Mouse (Mus musculus): Measurements from ENCODE around the gene Slc22a14. TPM values are rescaled to one million over a fixed set of nuclear protein-coding genes. Genes with fewer than 3 reads are reported as not detected.
A peak's percentile ranks its signal among the peaks of the same experiment; 100 is the strongest.
"Not testable (repeated sequence)": the region's sequence is repeated elsewhere in the genome, so short reads cannot be mapped to it uniquely, and the experiment has no call there.

Gene Slc22a14
- polyA plus RNA-seq, 1 experiment from 2014 or later = not detected

DNA sequence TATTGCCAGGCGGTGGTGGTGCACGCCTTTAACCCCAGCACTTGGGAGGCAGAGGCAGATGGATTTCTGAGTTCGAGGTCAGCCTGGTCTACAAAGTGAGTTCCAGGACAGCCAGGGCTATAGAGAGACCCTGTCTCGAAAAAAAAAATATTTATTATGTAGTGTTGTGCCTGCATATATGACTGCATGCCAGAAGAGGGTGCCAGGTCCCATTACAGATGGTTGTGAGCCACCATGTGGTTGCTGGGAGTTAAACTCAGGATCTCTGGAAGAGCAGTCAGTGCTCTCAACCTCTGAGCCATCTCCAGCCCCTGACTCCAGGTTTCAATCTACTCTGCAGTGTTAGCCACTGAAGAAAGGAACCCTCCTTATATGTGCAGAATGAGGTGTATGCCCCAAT is 5.4 kb upstream of the Slc22a14 start:
- not testable (repeated sequence) for ATAC-seq (ENCODE audit: low FRiP score)

DNA sequence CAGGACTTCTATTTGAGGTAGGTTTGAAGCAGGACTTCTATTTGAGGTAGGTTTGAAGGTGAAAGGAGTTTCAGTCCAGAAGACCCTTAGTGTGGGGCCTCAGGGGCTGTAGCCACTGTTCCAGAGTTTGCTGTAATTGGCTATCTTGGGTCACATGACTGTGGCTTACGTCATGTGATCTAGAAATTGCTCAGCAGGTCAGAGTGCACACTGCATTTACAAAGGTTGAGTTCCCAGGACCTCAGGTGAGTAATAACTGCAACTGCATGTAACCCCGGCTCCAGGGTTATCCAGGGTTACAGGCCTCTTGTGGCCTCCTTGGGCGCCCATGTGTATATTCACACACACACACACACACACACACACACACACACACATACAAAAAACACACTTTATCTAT is 3.0 kb upstream of the Slc22a14 start:
- 94% methylated on average over 3 of the region's 3 CpGs for WGBS
- no peak overlapping the region for H3K4me3 ChIP-seq (ENCODE audit: low read depth, low read length)
- H3K9ac ChIP-seq (ENCODE audit: low read depth, low read length) = no peak overlapping the region
- ATAC-seq (ENCODE audit: low FRiP score) (no peak), DNase-seq (ENCODE audit: low spot score) (no peak)
- H3K9me3 ChIP-seq (ENCODE audit: control insufficient read depth, low read length) = no peaks in the 10 kb centered on the region
- no peaks in the 10 kb centered on the region for H3K36me3 ChIP-seq (ENCODE audit: control insufficient read depth, insufficient read depth, low read length)
- no peak overlapping the region for H3K4me2 ChIP-seq (replicated peaks; ENCODE audit: low read depth, low read length)
- no peak overlapping the region for H3K27ac ChIP-seq (ENCODE audit: low read depth, low read length)
- H3K4me1 ChIP-seq (replicated peaks; ENCODE audit: control insufficient read depth, insufficient read depth, low read length) = no peaks in the 10 kb centered on the region
- H3K27me3 ChIP-seq (ENCODE audit: control insufficient read depth, insufficient read depth, low read length) = no peaks in the 10 kb centered on the region

More for the DNA sequence above, 5.4 kb upstream of the Slc22a14 start:
- H3K4me1 ChIP-seq (replicated peaks; ENCODE audit: control insufficient read depth, insufficient read depth, low read length); H3K9ac ChIP-seq (ENCODE audit: low read depth, low read length); H3K27ac ChIP-seq (ENCODE audit: low read depth, low read length); H3K4me2 ChIP-seq (replicated peaks; ENCODE audit: low read depth, low read length); H3K4me3 ChIP-seq (ENCODE audit: low read depth, low read length); H3K9me3 ChIP-seq (ENCODE audit: control insufficient read depth, low read length); H3K27me3 ChIP-seq (ENCODE audit: control insufficient read depth, insufficient read depth, low read length); H3K36me3 ChIP-seq (ENCODE audit: control insufficient read depth, insufficient read depth, low read length); DNase-seq (ENCODE audit: low spot score): not testable (repeated sequence)
- 86% methylated on average over 4 of the region's 4 CpGs for WGBS

DNA sequence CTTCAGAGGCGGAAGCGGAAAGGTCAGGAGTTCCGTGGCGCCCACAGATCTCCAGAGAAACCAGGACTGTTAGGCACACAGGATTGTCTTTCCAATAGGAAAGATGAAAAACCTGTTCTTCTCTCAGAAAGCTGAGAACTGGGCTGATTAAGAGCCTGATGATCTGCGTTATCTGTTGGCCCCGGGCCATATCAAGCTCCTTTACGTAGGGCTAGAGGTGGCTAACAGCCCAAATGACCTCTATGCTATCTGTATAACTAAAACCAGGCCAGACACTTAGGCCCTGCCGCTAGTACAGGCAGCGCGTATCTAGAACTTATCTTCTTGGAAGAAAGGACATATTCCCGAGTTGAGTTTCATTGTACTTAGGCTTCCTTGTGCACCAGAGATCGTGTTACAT is 2.1 kb downstream of the Slc22a14 start:
- ATAC-seq (ENCODE audit: low FRiP score) (no peak), DNase-seq (ENCODE audit: low spot score) (no peak)
- no peak overlapping the region for H3K4me2 ChIP-seq (replicated peaks; ENCODE audit: low read depth, low read length)
- no peaks in the 10 kb centered on the region for H3K9me3 ChIP-seq (ENCODE audit: control insufficient read depth, low read length)
- WGBS = 89% methylated on average over 12 of the region's 12 CpGs
- H3K27ac ChIP-seq (ENCODE audit: low read depth, low read length) = no peak overlapping the region
- H3K27me3 ChIP-seq (ENCODE audit: control insufficient read depth, insufficient read depth, low read length) = no peaks in the 10 kb centered on the region
- H3K4me3 ChIP-seq (ENCODE audit: low read depth, low read length) = no peak overlapping the region
- no peaks in the 10 kb centered on the region for H3K4me1 ChIP-seq (replicated peaks; ENCODE audit: control insufficient read depth, insufficient read depth, low read length)
- no peaks in the 10 kb centered on the region for H3K36me3 ChIP-seq (ENCODE audit: control insufficient read depth, insufficient read depth, low read length)
- no peak overlapping the region for H3K9ac ChIP-seq (ENCODE audit: low read depth, low read length)

DNA sequence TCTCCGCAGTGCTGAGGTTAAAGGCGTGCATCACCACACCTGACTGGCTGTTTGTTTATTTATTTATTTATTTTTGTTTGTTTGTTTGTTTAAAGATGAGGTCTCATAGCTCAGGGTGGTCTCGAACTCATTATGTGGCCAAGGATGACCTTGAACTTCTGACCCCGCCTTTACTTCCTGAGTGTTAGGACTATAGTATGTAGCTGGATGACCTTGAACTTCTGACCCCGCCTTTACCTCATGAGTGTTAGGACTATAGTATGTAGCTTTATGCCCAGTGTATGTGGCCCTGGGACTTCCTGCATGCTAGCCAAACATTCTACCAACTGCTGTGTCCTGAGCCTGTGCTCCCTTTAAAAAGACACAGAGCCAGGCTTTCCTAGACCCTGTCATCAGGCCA is 3.9 kb downstream of the Slc22a14 start:
- WGBS = 88% methylated on average over 5 of the region's 5 CpGs
- Histone ChIP-seq H3K27ac (ENCODE audit: low read depth, low read length) (no peak overlapping the region), H3K4me3 (ENCODE audit: low read depth, low read length) (no peak overlapping the region), H3K4me1 (replicated peaks; ENCODE audit: control insufficient read depth, insufficient read depth, low read length) (no peaks in the 10 kb centered on the region), H3K9me3 (ENCODE audit: control insufficient read depth, low read length) (no peaks in the 10 kb centered on the region), H3K27me3 (ENCODE audit: control insufficient read depth, insufficient read depth, low read length) (no peaks in the 10 kb centered on the region), H3K4me2 (replicated peaks; ENCODE audit: low read depth, low read length) (no peak overlapping the region), H3K9ac (ENCODE audit: low read depth, low read length) (no peak overlapping the region), H3K36me3 (ENCODE audit: control insufficient read depth, insufficient read depth, low read length) (no peaks in the 10 kb centered on the region)
- no peak for ATAC-seq (ENCODE audit: low FRiP score)
- DNase-seq (ENCODE audit: low spot score) = no peak

DNA sequence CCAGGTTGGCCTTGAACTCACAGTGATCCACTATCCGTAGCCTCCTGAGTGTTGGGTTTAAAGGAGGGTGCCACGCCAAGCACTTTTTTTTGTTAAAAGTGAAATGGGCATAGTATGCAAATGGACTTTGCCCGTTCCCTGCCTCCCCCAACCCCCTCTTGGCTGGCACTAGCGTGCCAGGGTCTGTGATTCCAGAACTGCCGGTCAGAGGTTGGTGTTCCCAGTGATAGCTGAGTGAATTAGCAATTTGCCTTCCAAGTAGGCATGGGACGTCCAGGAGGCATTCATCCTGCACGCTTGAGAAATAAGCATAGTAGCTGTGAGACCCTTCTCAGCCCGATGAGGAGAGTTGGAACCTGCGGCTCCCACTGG is 7.3 kb downstream of the Slc22a14 start:
- Histone ChIP-seq H3K27me3 (ENCODE audit: control insufficient read depth, insufficient read depth, low read length) (no peaks in the 10 kb centered on the region), H3K9ac (ENCODE audit: low read depth, low read length) (no peak overlapping the region), H3K4me1 (replicated peaks; ENCODE audit: control insufficient read depth, insufficient read depth, low read length) (no peaks in the 10 kb centered on the region), H3K4me2 (replicated peaks; ENCODE audit: low read depth, low read length) (peak overlapping the region; percentile 67), H3K27ac (ENCODE audit: low read depth, low read length) (no peak overlapping the region), H3K4me3 (ENCODE audit: low read depth, low read length) (peak overlapping the region; percentile 39), H3K9me3 (ENCODE audit: control insufficient read depth, low read length) (no peaks in the 10 kb centered on the region), H3K36me3 (ENCODE audit: control insufficient read depth, insufficient read depth, low read length) (no peaks in the 10 kb centered on the region)
- DNase-seq (ENCODE audit: low spot score) (peak; percentile 15), ATAC-seq (ENCODE audit: low FRiP score) (no peak)
- 44% methylated on average over 9 of the region's 9 CpGs for WGBS

DNA sequence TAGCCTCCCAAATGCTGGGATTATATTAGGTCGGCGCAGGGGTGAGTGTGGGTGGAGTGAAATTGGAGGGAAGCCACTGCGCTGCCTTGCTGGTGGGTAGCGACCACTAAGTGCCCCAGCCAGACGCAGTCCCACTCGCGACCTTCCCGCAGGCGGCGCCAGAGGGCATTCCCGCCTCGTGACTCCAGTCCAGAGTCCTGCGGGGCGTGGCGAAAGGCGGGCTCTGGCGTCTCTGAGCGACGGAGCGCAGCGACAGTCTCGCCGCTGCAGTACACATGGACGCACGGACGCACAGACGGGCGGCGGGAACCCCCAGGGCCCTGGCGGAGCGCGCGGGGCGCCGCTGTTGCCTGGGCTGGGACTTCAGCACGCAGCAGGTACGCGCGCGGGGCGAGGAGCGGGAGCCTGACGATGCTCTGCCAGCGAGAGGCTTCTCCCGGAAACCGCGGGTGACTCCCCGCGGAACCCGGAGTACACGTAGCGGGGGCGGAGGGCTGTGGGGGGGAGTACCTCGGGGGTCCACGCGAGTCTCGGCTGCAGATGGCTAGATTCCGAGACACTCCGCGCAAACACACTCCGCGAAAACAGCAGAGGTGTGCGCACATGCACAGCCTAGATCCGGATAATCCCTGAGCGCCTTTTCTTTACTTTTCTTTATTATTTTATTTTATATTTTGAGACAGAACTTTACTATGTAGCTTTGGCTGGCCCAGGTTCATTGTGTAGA is 7.9 kb downstream of the Slc22a14 start, which contains the start of gene Xylb:
Gene Xylb (plus strand): TSS at position 51 of the 727 bp plus-strand sequence.
- H3K4me1 ChIP-seq (replicated peaks; ENCODE audit: control insufficient read depth, insufficient read depth, low read length) = no peaks in the 10 kb centered on the region
- peak within 1 kb of the TSS; percentile 56 for H3K9ac ChIP-seq (ENCODE audit: low read depth, low read length)
- H3K27me3 ChIP-seq (ENCODE audit: control insufficient read depth, insufficient read depth, low read length) = no peaks in the 10 kb centered on the region
- WGBS = 6% methylated on average over 62 of the region's 65 CpGs
- peak; percentile 89 for ATAC-seq (ENCODE audit: low FRiP score)
- no peaks in the 10 kb centered on the region for H3K36me3 ChIP-seq (ENCODE audit: control insufficient read depth, insufficient read depth, low read length)
- no peak within 1 kb of the TSS for H3K27ac ChIP-seq (ENCODE audit: low read depth, low read length)
- no peaks in the 10 kb centered on the region for H3K9me3 ChIP-seq (ENCODE audit: control insufficient read depth, low read length)
- peak within 1 kb of the TSS; percentile 67 for H3K4me2 ChIP-seq (replicated peaks; ENCODE audit: low read depth, low read length)
- peak; percentile 94 for DNase-seq (ENCODE audit: low spot score)
- H3K4me3 ChIP-seq (ENCODE audit: low read depth, low read length) = peak within 1 kb of the TSS; percentile 39

DNA sequence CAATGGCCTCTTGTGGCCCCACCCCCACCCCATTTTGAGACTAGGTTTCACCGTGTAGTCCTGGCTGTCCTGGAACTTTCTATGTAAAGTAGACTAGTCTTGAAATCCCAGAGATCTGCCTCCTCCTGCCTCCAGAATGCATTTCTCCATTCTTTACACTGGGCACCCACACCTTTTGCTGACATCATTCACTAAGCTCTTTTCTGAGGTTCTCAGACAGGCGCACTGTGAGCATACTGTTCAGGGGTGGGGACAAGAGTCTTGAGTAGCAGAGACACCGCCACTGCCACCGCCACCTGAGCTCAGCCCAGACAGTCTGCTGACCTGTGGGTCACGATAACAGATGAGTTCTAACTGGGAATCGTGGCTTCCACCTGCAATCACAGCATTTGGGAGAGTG is 9.4 kb downstream of the Slc22a14 start:
- H3K27me3 ChIP-seq (ENCODE audit: control insufficient read depth, insufficient read depth, low read length) = no peaks in the 10 kb centered on the region
- H3K9ac ChIP-seq (ENCODE audit: low read depth, low read length) = no peak overlapping the region
- no peak overlapping the region for H3K4me3 ChIP-seq (ENCODE audit: low read depth, low read length)
- DNase-seq (ENCODE audit: low spot score) (no peak), ATAC-seq (ENCODE audit: low FRiP score) (no peak)
- no peaks in the 10 kb centered on the region for H3K9me3 ChIP-seq (ENCODE audit: control insufficient read depth, low read length)
- no peaks in the 10 kb centered on the region for H3K36me3 ChIP-seq (ENCODE audit: control insufficient read depth, insufficient read depth, low read length)
- no peaks in the 10 kb centered on the region for H3K4me1 ChIP-seq (replicated peaks; ENCODE audit: control insufficient read depth, insufficient read depth, low read length)
- H3K4me2 ChIP-seq (replicated peaks; ENCODE audit: low read depth, low read length) = no peak overlapping the region
- 76% methylated on average over 6 of the region's 6 CpGs for WGBS
- no peak overlapping the region for H3K27ac ChIP-seq (ENCODE audit: low read depth, low read length)

DNA sequence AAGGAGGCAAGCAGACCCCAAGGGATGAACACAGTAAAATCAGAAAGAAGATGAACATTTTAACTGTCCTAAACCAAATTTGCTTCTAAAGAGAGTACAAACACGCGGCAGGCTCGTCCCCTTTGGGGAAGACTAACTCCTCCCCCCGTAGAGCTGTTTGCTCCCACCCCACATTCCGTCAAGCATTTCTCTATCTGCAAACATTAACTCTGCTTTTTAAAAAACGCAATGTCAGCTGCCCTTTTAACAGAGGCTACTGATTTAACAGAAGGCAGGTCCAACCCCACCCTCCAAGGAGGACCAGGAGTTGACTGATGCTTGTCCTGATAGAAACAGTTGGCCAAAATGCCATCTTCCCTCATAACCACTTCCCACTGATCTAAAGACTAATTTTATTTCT is 11.4 kb downstream of the Slc22a14 start:
- WGBS = 72% methylated on average over 6 of the region's 6 CpGs
- no peak overlapping the region for H3K4me3 ChIP-seq (ENCODE audit: low read depth, low read length)
- H3K27me3 ChIP-seq (ENCODE audit: control insufficient read depth, insufficient read depth, low read length) = no peaks in the 10 kb centered on the region
- no peak overlapping the region for H3K27ac ChIP-seq (ENCODE audit: low read depth, low read length)
- H3K4me2 ChIP-seq (replicated peaks; ENCODE audit: low read depth, low read length) = no peak overlapping the region
- ATAC-seq (ENCODE audit: low FRiP score) (no peak), DNase-seq (ENCODE audit: low spot score) (no peak)
- no peaks in the 10 kb centered on the region for H3K36me3 ChIP-seq (ENCODE audit: control insufficient read depth, insufficient read depth, low read length)
- no peak overlapping the region for H3K9ac ChIP-seq (ENCODE audit: low read depth, low read length)
- H3K9me3 ChIP-seq (ENCODE audit: control insufficient read depth, low read length) = no peaks in the 10 kb centered on the region
- H3K4me1 ChIP-seq (replicated peaks; ENCODE audit: control insufficient read depth, insufficient read depth, low read length) = no peaks in the 10 kb centered on the region

DNA sequence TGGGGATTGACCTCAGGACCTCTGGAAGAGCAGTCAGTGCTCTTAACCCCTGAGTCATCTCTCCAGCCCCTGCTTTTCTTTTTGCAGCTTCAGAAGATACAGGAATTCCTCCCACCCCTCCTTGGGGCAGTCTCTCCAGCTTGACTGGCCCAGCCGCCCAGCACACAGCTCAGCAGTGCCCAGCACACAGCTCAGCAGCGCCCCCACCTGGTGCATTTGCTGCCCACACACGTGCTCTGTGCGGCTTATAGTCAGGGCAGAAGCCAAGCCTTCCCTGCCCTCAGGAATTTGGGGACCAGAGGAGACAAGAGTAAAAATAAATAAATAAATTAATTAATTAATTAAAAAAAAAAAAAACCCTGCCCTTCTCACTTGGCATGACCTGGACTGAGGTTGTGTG is 13.3 kb downstream of the Slc22a14 start:
- peak; percentile 79 for ATAC-seq (ENCODE audit: low FRiP score)
- H3K27ac ChIP-seq (ENCODE audit: low read depth, low read length) = no peak overlapping the region
- no peak overlapping the region for H3K4me2 ChIP-seq (replicated peaks; ENCODE audit: low read depth, low read length)
- no peak overlapping the region for H3K4me3 ChIP-seq (ENCODE audit: low read depth, low read length)
- no peaks in the 10 kb centered on the region for H3K36me3 ChIP-seq (ENCODE audit: control insufficient read depth, insufficient read depth, low read length)
- no peaks in the 10 kb centered on the region for H3K4me1 ChIP-seq (replicated peaks; ENCODE audit: control insufficient read depth, insufficient read depth, low read length)
- WGBS = 20% methylated on average over 4 of the region's 4 CpGs
- no peak overlapping the region for H3K9ac ChIP-seq (ENCODE audit: low read depth, low read length)
- H3K27me3 ChIP-seq (ENCODE audit: control insufficient read depth, insufficient read depth, low read length) = no peaks in the 10 kb centered on the region
- peak; percentile 85 for DNase-seq (ENCODE audit: low spot score)
- H3K9me3 ChIP-seq (ENCODE audit: control insufficient read depth, low read length) = no peaks in the 10 kb centered on the region

All from hindbrain, embryonic 11.5 days (tissue).